Mouse (Mus musculus): Measurements from ENCODE around the gene Fbxo45. TPM values are rescaled to one million over a fixed set of nuclear protein-coding genes. Genes with fewer than 3 reads are reported as not detected.

Fbxo45 gene
- total RNA-seq, 2 experiments from 2014 or later = 16.1 to 16.7 TPM

DNA sequence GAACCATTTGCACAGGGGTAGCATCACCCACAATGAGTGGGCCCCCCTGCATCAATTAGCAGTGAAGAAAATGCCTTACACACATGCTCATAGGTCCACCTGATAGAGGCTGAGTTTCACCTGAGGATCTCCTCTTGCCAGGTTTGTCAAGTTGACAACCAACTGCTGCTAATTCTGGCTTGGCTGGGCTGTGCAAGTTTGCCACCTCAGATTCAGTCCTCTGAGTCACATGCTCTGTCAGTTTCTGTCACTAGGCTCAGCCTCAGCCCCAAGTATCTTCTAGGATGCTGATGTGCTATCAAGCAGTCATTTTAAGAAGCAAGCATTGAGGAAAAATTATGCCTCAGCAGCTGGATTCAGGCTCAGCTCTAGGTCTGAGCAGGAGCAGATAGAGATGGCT lies 32.8 kb downstream of the Fbxo45 start:
- DNase-seq (ENCODE audit: low spot score) = no peak

DNA sequence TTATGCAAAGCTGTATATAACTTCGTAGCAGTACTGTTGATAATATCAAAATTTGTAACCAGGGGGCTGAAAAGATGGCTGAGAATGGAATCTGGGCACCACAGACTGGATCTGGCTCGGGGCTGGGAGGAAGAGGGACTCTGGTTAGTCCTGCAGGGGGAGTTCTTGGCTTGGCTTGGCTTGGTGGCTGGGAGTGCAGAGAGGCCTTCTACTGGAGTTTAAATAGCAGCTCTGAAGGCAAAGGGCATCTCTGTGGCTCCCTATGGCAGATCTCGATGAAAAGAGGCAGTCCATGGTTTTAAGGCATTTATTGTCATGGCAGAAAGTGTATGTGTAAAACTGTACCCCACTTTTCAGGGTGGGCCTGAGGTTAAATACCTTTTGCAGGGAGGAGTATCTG lies 42.1 kb downstream of the Fbxo45 start:
- no peak for DNase-seq (ENCODE audit: low spot score)

DNA sequence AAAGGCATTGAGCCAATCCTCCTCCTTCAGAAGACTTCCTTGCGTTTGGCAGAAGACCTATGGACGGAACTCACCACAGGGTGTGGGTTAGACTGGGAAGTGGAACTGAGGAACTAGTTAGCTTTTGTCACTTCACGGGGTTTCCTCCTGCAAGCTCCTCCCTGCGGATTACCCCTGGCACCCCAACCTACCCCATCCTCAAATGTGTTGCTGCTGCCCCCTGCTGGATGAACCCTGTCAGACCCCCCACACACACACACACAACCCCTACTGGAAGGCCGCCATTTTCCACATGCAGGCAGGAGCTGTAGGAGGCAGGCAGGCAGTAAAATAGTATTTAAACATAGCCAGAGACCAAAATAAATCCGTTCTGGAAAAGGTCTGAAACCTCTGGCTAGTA lies 44.3 kb downstream of the Fbxo45 start:
- DNase-seq (ENCODE audit: low spot score) = peak; percentile 66

DNA sequence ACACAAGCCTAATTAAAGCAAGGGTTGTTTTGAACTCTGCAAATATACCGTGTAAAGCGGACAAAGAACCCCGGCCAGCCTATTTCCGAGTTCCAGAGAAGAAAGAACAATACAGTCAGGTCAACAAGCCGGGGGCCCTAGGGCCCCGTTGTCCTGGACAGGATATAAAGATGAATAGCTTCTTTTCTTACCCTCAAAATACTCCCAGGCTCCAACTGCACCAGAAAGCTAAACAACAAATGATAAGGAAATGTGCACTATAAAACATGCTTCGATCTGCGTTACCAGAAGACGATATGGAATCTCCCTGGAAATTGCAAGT lies 46.0 kb downstream of the Fbxo45 start:
- no peak for DNase-seq (ENCODE audit: low spot score)

DNA sequence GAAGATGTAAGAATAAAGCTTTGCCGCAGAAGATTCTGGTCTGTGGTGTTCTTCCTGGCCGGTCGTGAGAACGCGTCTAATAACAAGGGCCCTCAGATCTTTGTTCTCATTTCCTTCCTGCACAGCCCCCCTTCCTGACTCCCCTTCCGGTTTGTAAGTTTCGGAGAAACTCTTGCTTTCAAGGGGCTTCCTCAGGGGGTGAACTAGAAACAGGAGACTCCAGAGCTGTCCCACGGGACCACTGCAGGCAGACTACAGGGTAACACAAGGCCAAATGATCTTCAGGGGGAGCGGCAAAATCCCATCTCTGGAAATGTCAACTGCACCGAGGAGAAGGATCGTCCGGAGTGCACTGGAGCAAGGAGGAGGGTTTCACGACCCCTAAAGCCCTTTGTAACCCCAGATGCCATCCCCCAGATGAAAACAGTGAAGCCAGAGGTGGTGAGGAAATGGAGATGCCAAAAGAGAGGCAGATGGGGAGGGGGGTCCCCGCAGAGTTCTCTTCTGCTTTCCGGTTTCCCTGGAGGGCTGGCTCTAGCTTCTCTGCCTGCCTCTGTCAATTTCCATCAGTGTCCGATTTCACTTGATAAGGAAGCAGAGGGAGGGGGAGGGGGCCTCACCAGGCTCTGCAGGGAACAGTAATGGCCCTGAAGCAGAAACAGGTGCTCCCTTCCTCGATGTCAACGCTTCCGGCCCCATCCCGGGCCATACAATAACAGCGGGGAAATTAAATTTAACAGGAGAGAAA lies 46.5 kb downstream of the Fbxo45 start:
- no peak for DNase-seq (ENCODE audit: low spot score)

DNA sequence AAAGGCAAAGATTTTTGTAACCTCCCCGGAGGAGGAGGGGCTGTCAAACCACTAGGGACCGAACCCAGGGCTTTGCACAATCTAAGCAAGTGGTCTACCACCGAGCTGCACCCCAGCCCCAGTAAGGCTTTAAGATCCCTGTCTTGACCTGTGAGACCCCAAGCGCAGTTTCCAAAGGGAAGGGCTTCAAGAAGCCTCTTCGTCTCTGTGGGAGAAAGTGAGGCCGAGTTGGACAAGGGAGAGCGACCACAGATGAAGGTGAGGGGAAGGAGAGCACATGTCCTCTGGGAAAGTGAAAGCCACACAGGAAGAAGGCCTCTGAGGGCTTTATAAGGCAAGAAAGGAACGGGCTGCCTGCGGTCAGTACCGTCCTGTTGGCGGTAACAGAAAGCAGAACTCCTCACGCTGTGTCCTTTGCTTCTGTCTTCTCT lies 56.9 kb downstream of the Fbxo45 start:
- no peak for DNase-seq (ENCODE audit: low spot score)

DNA sequence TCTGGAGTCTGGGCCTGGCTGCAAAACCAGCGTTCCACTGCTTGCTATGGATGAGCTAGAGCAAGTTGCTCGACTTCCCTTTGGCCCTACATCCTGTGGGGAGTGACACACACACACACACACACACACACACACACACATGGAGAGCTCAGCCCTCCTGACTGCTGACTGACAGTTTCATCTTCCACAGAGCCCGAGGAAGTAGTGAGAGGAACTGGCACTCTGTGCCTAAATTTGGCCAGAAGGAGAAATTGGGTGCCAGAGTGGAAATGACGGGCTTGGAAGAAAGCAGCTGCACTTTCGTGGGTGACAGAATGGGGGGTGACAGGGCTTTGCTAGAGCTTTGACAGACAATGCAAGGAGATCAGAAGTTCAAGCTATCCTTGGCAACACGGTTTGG lies 57.8 kb downstream of the Fbxo45 start:
- DNase-seq (ENCODE audit: low spot score) = peak; percentile 25

DNA sequence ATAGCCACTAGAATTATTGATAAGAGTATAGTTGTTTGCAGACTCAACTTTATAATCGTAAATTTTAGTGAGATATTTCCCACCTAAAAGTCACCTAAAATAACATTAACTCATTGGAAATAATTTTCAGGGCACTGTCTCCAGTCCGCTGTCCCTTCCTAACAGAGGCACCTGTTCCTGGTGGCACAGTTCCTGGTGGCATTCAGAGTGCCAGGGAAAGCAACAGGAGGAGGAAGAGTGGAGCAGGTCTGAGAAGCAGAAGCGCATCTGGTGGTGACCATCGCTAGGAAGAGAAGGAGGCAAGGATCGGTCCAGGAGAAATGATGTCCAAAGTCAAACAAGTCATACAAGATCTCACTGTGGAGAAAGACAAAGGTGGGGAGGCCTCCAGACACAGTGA lies 60.9 kb downstream of the Fbxo45 start:
- no peak for DNase-seq (ENCODE audit: low spot score)

Small RNA genes within 50 kb of the gene (microRNA-seq; reads per million reads assigned to microRNA genes)
- not detected for gene Mir1946a

Other genes starting within 250 kb of the Fbxo45 start
- gene Senp5, start 243.9 kb downstream of the Fbxo45 start, total RNA-seq (2021) = 10 to 100 TPM; 10.8 to 11.9 TPM
- 10 to 100 TPM; 12.3 to 15.7 TPM for gene Pak2, start 167.8 kb downstream of the Fbxo45 start, total RNA-seq (2021)
- 10 to 100 TPM; 10.5 to 12.7 TPM for gene Pigx, start 147.4 kb downstream of the Fbxo45 start, total RNA-seq (2021)
- gene Cep19, start 147.4 kb downstream of the Fbxo45 start, total RNA-seq (2021) = 10 to 100 TPM in 1 of 2 experiments, 1 to 10 TPM in 1; 9.3 to 10.9 TPM
- 1 to 10 TPM; 1.3 to 2.1 TPM for gene Nrros, start 81.6 kb downstream of the Fbxo45 start, total RNA-seq (2021)
- not detected for gene Bex6, start 67.3 kb downstream of the Fbxo45 start, total RNA-seq (2021)
- gene Wdr53, start 69 bp upstream of the Fbxo45 start, total RNA-seq (2021) = 1 to 10 TPM; 5.2 to 7.4 TPM
- 10 to 100 TPM; 58.3 to 81.5 TPM for gene Smco1, start 24.3 kb upstream of the Fbxo45 start, total RNA-seq (2021)
- 1 to 10 TPM; 8.7 to 8.9 TPM for gene Rnf168, start 30.3 kb upstream of the Fbxo45 start, total RNA-seq (2021)
- gene Ubxn7, start 85.1 kb upstream of the Fbxo45 start, total RNA-seq (2021) = 10 to 100 TPM; 13.0 to 15.3 TPM
- not detected for gene Tm4sf19, start 153.3 kb upstream of the Fbxo45 start, total RNA-seq (2021)
- 1 to 10 TPM; 5.2 to 5.5 TPM for gene Tctex1d2, start 172.5 kb upstream of the Fbxo45 start, total RNA-seq (2021)
- gene Pcyt1a, start 183.8 kb upstream of the Fbxo45 start, total RNA-seq (2021) = 100 to 1,000 TPM; 124 to 125 TPM
- not detected for gene Slc51a, start 240.7 kb upstream of the Fbxo45 start, total RNA-seq (2021)
- gene Zdhhc19, start 249.1 kb upstream of the Fbxo45 start, total RNA-seq (2021) = not detected